Mouse (Mus musculus) liver, embryonic 15.5 days (tissue): Measurements from ENCODE around the gene Tspan18. TPM values are rescaled to one million over a fixed set of nuclear protein-coding genes. Genes with fewer than 3 reads are reported as not detected.

ENCODE experiments used
- ATAC-seq: fragments of 200-750 bp; cut with Nextera tagmentation; 2 replicates; pipeline ENCODE4 v1.8.0; 2017; ENCODE audit warnings: moderate number of reproducible peaks, mild to moderate bottlenecking, moderate library complexity; ENCODE audit not compliant: insufficient read depth
- H3K27ac ChIP-seq: fragments of 300-500 bp; sonication (generic); replicated peaks from 2 replicates; pipeline ENCODE4 v1.5.1; 2015; ENCODE audit warnings: mild to moderate bottlenecking, inconsistent platforms
- H3K27me3 ChIP-seq: fragments of 300-500 bp; sonication (generic); 2 replicates; pipeline ENCODE4 v1.6.1; 2015; ENCODE audit warnings: mild to moderate bottlenecking, inconsistent platforms
- H3K36me3 ChIP-seq: fragments of 300-500 bp; sonication (generic); replicated peaks from 2 replicates; pipeline ENCODE4 v1.6.1; 2015; ENCODE audit warnings: moderate library complexity, mild to moderate bottlenecking, inconsistent platforms
- H3K4me1 ChIP-seq: fragments of 300-500 bp; sonication (generic); replicated peaks from 2 replicates; pipeline ENCODE4 v1.6.1; 2015; ENCODE audit warnings: inconsistent platforms
- H3K4me2 ChIP-seq: fragments of 300-500 bp; sonication (generic); 2 replicates; pipeline ENCODE4 v1.6.1; 2015; ENCODE audit warnings: moderate library complexity, mild to moderate bottlenecking, inconsistent platforms
- H3K4me3 ChIP-seq: fragments of 300-500 bp; sonication (generic); replicated peaks from 2 replicates; pipeline ENCODE4 v1.5.1; 2015; ENCODE audit warnings: mild to moderate bottlenecking, inconsistent platforms
- H3K9ac ChIP-seq: fragments of 300-500 bp; sonication (generic); 2 replicates; pipeline ENCODE4 v1.6.1; 2015; ENCODE audit warnings: moderate library complexity, mild to moderate bottlenecking, inconsistent platforms
- H3K9me3 ChIP-seq: fragments of 300-500 bp; sonication (generic); replicated peaks from 2 replicates; pipeline ENCODE4 v1.6.1; 2016; ENCODE audit warnings: inconsistent platforms
- WGBS: fragments of 180-500 bp; shearing (Covaris S2); methylation state at CpG from one replicate; pipeline ENCODE4 v1.1.7; 2015; ENCODE audit warnings: mixed read lengths; ENCODE audit not compliant: insufficient replicate concordance; 5-methylcytosine and 5-hydroxymethylcytosine counted together
- polyA plus RNA-seq: library from polyadenylated mRNA; unstranded; fragments of >200 nt; fragmentation: Nextera tagmentation; extraction: Ambion mirVana; gene quantifications from 2 replicates; pipeline ENCODE4 v1.2.1, GENCODE M21; 2015

Gene Tspan18
- polyA plus RNA-seq, 1 experiment from 2014 or later, result 2.7 TPM

GRCm38 (mm10) chr2:93261521-93262290, 72.6 kb downstream of the Tspan18 start:
- no peaks in the 10 kb centered on the region for H3K9me3 ChIP-seq
- 23% methylated on average over 6 of the region's 6 CpGs for WGBS
- no peaks in the 10 kb centered on the region for H3K27me3 ChIP-seq
- H3K4me2 ChIP-seq, result no peak overlapping the region
- H3K36me3 ChIP-seq, result no peaks in the 10 kb centered on the region
- no peak overlapping the region for H3K9ac ChIP-seq
- H3K27ac ChIP-seq, result no peak overlapping the region
- H3K4me3 ChIP-seq, result no peak overlapping the region
- ATAC-seq, result peak; percentile 61
- H3K4me1 ChIP-seq, result 0 out of 2 replicates have a peak, but pooled peaks cover 9% of the 10 kb centered on the region

GRCm38 (mm10) chr2:93257634-93258033, 76.7 kb downstream of the Tspan18 start:
- no peaks in the 10 kb centered on the region for H3K36me3 ChIP-seq
- no peaks in the 10 kb centered on the region for H3K9me3 ChIP-seq
- ATAC-seq, result no peak
- H3K27ac ChIP-seq, result no peak overlapping the region
- H3K4me2 ChIP-seq, result no peak overlapping the region
- H3K27me3 ChIP-seq, result no peaks in the 10 kb centered on the region
- H3K9ac ChIP-seq, result no peak overlapping the region
- H3K4me1 ChIP-seq, result 0 out of 2 replicates have a peak, but pooled peaks cover 9% of the 10 kb centered on the region
- H3K4me3 ChIP-seq, result no peak overlapping the region
- WGBS, result 49% methylated on average over 4 of the region's 4 CpGs

- Histone ChIP-seq H3K9ac (no peak overlapping the region), H3K27ac (no peak overlapping the region)
These were observed 77.4 kb downstream of the Tspan18 start for GRCm38 (mm10) chr2:93256735-93257405.

GRCm38 (mm10) chr2:93252356-93252755, 81.9 kb downstream of the Tspan18 start:
- no peak overlapping the region for H3K4me3 ChIP-seq
- no peak for ATAC-seq
- no peak overlapping the region for H3K27ac ChIP-seq
- no peak overlapping the region for H3K9ac ChIP-seq
- no peaks in the 10 kb centered on the region for H3K4me1 ChIP-seq
- no peaks in the 10 kb centered on the region for H3K9me3 ChIP-seq
- no peaks in the 10 kb centered on the region for H3K27me3 ChIP-seq
- no peak overlapping the region for H3K4me2 ChIP-seq
- H3K36me3 ChIP-seq, result no peaks in the 10 kb centered on the region
- 61% methylated on average over 9 of the region's 9 CpGs for WGBS

More at GRCm38 (mm10) chr2:93256735-93257405, 77.4 kb downstream of the Tspan18 start:
- H3K9me3 ChIP-seq, result no peaks in the 10 kb centered on the region
- H3K4me3 ChIP-seq, result no peak overlapping the region
- 0 out of 2 replicates have a peak, but pooled peaks cover 5% of the 10 kb centered on the region for H3K4me1 ChIP-seq
- ATAC-seq, result no peak
- no peaks in the 10 kb centered on the region for H3K27me3 ChIP-seq
- WGBS, result 61% methylated on average over 8 of the region's 8 CpGs
- H3K36me3 ChIP-seq, result no peaks in the 10 kb centered on the region
- no peak overlapping the region for H3K4me2 ChIP-seq

- 73% methylated on average over 7 of the region's 7 CpGs for WGBS
- Histone ChIP-seq H3K36me3 (no peaks in the 10 kb centered on the region), H3K27me3 (no peaks in the 10 kb centered on the region), H3K27ac (no peak overlapping the region), H3K4me1 (no peaks in the 10 kb centered on the region), H3K9ac (no peak overlapping the region), H3K4me3 (no peak overlapping the region), H3K9me3 (no peaks in the 10 kb centered on the region), H3K4me2 (no peak overlapping the region)
- ATAC-seq, result no peak
These were observed 83.7 kb downstream of the Tspan18 start for GRCm38 (mm10) chr2:93250611-93251010.

GRCm38 (mm10) chr2:93249058-93249457, 85.2 kb downstream of the Tspan18 start:
- H3K4me3 ChIP-seq, result no peak overlapping the region
- 74% methylated on average over 6 of the region's 6 CpGs for WGBS

GRCm38 (mm10) chr2:93244090-93244443, 90.2 kb downstream of the Tspan18 start:
- Histone ChIP-seq H3K9ac (no peak overlapping the region), H3K9me3 (no peaks in the 10 kb centered on the region), H3K4me1 (no peaks in the 10 kb centered on the region), H3K27me3 (no peaks in the 10 kb centered on the region), H3K4me3 (no peak overlapping the region), H3K27ac (no peak overlapping the region), H3K4me2 (no peak overlapping the region), H3K36me3 (no peaks in the 10 kb centered on the region)
- ATAC-seq, result no peak
- WGBS, result 57% methylated on average over 8 of the region's 8 CpGs

More at GRCm38 (mm10) chr2:93249058-93249457, 85.2 kb downstream of the Tspan18 start:
- Histone ChIP-seq H3K4me2 (no peak overlapping the region), H3K36me3 (no peaks in the 10 kb centered on the region), H3K27me3 (no peaks in the 10 kb centered on the region), H3K9me3 (no peaks in the 10 kb centered on the region), H3K4me1 (no peaks in the 10 kb centered on the region), H3K9ac (no peak overlapping the region), H3K27ac (no peak overlapping the region)
- no peak for ATAC-seq

GRCm38 (mm10) chr2:93243439-93244089, 90.7 kb downstream of the Tspan18 start:
- Histone ChIP-seq H3K9me3 (no peaks in the 10 kb centered on the region), H3K27me3 (no peaks in the 10 kb centered on the region), H3K36me3 (no peaks in the 10 kb centered on the region), H3K9ac (no peak overlapping the region), H3K4me3 (no peak overlapping the region), H3K27ac (no peak overlapping the region), H3K4me1 (no peaks in the 10 kb centered on the region), H3K4me2 (no peak overlapping the region)
- WGBS, result 60% methylated on average over 11 of the region's 11 CpGs
- ATAC-seq, result no peak

- Histone ChIP-seq H3K27ac (no peak overlapping the region), H3K4me2 (no peak overlapping the region), H3K4me1 (no peaks in the 10 kb centered on the region), H3K9ac (no peak overlapping the region), H3K27me3 (no peaks in the 10 kb centered on the region), H3K9me3 (no peaks in the 10 kb centered on the region), H3K36me3 (no peaks in the 10 kb centered on the region), H3K4me3 (no peak overlapping the region)
- WGBS, result 64% methylated on average over 5 of the region's 5 CpGs
- ATAC-seq, result no peak
These were observed 92.1 kb downstream of the Tspan18 start for GRCm38 (mm10) chr2:93242166-93242565.

- 61% methylated on average over 6 of the region's 6 CpGs for WGBS
- no peaks in the 10 kb centered on the region for H3K36me3 ChIP-seq
- H3K9ac ChIP-seq, result no peak overlapping the region
- H3K9me3 ChIP-seq, result no peaks in the 10 kb centered on the region
- no peak overlapping the region for H3K4me3 ChIP-seq
- ATAC-seq, result no peak
- no peaks in the 10 kb centered on the region for H3K4me1 ChIP-seq
- H3K27ac ChIP-seq, result no peak overlapping the region
- H3K27me3 ChIP-seq, result no peaks in the 10 kb centered on the region
- no peak overlapping the region for H3K4me2 ChIP-seq
These were observed 95.4 kb downstream of the Tspan18 start for GRCm38 (mm10) chr2:93238864-93239263.

- no peak overlapping the region for H3K4me3 ChIP-seq
- no peak overlapping the region for H3K9ac ChIP-seq
- H3K36me3 ChIP-seq, result no peaks in the 10 kb centered on the region
- H3K27ac ChIP-seq, result no peak overlapping the region
- no peak for ATAC-seq
- no peaks in the 10 kb centered on the region for H3K27me3 ChIP-seq
- whole genome bisulfite sequencing, result 47% methylated on average over 1 of the region's 1 CpGs
- no peaks in the 10 kb centered on the region for H3K9me3 ChIP-seq
- no peak overlapping the region for H3K4me2 ChIP-seq
- no peaks in the 10 kb centered on the region for H3K4me1 ChIP-seq
These were observed 97.2 kb downstream of the Tspan18 start for GRCm38 (mm10) chr2:93237055-93237454.
